Mouse (Mus musculus) bone marrow macrophage, adult 2 months (primary cell): ENCODE data around the gene Adgrl2.

Experiments used
- CTCF ChIP-seq: IDR thresholded peaks from 2 replicates; pipeline ENCODE4 v1.5.1; 2012; ENCODE audit warnings: low read depth, mild to moderate bottlenecking, low read length, moderate library complexity
- POLR2A ChIP-seq: IDR thresholded peaks from 2 replicates; pipeline ENCODE4 v1.6.1; 2012; ENCODE audit warnings: mild to moderate bottlenecking, low read depth, low read length, borderline replicate concordance

DNA sequence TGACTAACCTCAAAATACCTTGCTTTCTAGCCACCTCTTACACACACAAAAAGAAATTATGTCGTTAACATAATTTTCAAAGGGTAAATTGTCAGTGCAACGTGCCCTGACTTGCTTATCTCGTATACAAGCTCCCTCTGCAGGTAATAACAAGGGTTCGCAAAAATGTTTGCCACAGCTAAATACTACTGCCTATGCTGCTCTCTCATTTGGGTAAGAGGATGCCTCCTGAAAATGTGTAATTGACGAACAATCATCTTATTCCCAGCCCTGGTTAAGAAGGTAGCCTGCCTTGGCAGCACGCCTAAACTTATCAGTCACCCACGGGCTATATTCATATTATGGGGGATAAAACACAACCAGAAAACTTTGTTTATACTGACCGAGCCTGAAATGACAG is 11.8 kb downstream of the Adgrl2 start:
- no peak for TF ChIP-seq CTCF
- no peak for TF ChIP-seq POLR2A
